8 mouse cellular contexts compared by ENCODE assay signal in genomic region chr6:113427397-113427796, GRCm38 (mm10). TPM values are rescaled to one million over a fixed set of nuclear protein-coding genes. Genes with fewer than 3 reads are reported as not detected.
DNase-seq lines count a peak whose midpoint lies in the region.

No protein-coding gene starts in this region.

- DNase-seq in gastrocnemius, postnatal 10 days: peak; percentile 45
- DNase-seq in gastrocnemius, adult 8-10 months (ENCODE audit: low spot score in 2 of 2): no peak
- peak; percentile 39 for DNase-seq in urinary bladder, postnatal 14 days (ENCODE audit: low spot score)
- no peak for DNase-seq in urinary bladder, adult 18-20 months (ENCODE audit: low spot score in 2 of 2)
- peak; percentile 37 for DNase-seq in hindlimb bud, embryonic 11.5 days (ENCODE audit: extremely low spot score, low read depth, low spot score)
- peak; percentile 44 to 67 for DNase-seq in natural killer cell, adult 2 months (ENCODE audit: low spot score in 2 of 2)
- DNase-seq in left cerebral cortex, adult 18-20 months (ENCODE audit: low spot score in 2 of 2): no peak
- no peak for DNase-seq in frontal cortex, postnatal 25 days (ENCODE audit: low spot score in 2 of 2)

RNA-seq across cellular contexts. Expression of gene Cidec, which starts 8.2 kb away (rescaled TPM):
- total RNA-seq in gastrocnemius, postnatal 10 days (2021): 1 to 10 TPM; 3.9 to 6.4 TPM
- 10 to 100 TPM in 3 of 4 experiments, 1 to 10 TPM in 1; 3.8 to 35.8 (median 19.8) TPM for total RNA-seq in gastrocnemius, adult 8-10 months (2022)
- not detected for total RNA-seq in left cerebral cortex, adult 18-20 months (2021)

RNA-seq across cellular contexts. Expression of gene Rpusd3, which starts 8.3 kb away (rescaled TPM):
- total RNA-seq in gastrocnemius, postnatal 10 days (2021): 10 to 100 TPM; 10.0 to 11.3 TPM
- 10 to 100 TPM in 1 of 4 experiments, 1 to 10 TPM in 3; 5.9 to 12.8 (median 6.8) TPM for total RNA-seq in gastrocnemius, adult 8-10 months (2022)
- 10 to 100 TPM; 14.7 to 19.8 TPM for total RNA-seq in left cerebral cortex, adult 18-20 months (2021)

RNA-seq across cellular contexts. Expression of gene Jagn1, which starts 15.0 kb away (rescaled TPM):
- 10 to 100 TPM; 27.9 to 32.7 TPM for total RNA-seq in gastrocnemius, postnatal 10 days (2021)
- total RNA-seq in gastrocnemius, adult 8-10 months (2022): 10 to 100 TPM; 27.4 to 30.4 (median 29.1) TPM
- 10 to 100 TPM; 41.9 to 42.6 TPM for total RNA-seq in left cerebral cortex, adult 18-20 months (2021)

RNA-seq across cellular contexts. Expression of gene Il17re, which starts 30.9 kb away (rescaled TPM):
- total RNA-seq in gastrocnemius, postnatal 10 days (2021): under 1 TPM; 0.45 to 0.61 TPM
- under 1 TPM; 0.12 to 0.44 (median 0.28) TPM for total RNA-seq in gastrocnemius, adult 8-10 months (2022)
- total RNA-seq in left cerebral cortex, adult 18-20 months (2021): under 1 TPM; 0.28 to 0.56 TPM

RNA-seq across cellular contexts. Expression of gene Ttll3, which starts 38.3 kb away (rescaled TPM):
- total RNA-seq in gastrocnemius, postnatal 10 days (2021): 1 to 10 TPM; 1.1 to 2.2 TPM
- under 1 TPM; 0.27 to 0.94 (median 0.83) TPM for total RNA-seq in gastrocnemius, adult 8-10 months (2022)
- total RNA-seq in left cerebral cortex, adult 18-20 months (2021): 10 to 100 TPM; 11.2 to 12.5 TPM

Comparison
In these comparisons a context has a peak if more than half of its experiments do, and no peak if none do; other contexts are left out.
1. DNase-seq: peak in gastrocnemius, postnatal 10 days (single experiment), urinary bladder, postnatal 14 days (single experiment), hindlimb bud, embryonic 11.5 days (single experiment) and natural killer cell, adult 2 months (2 of 2); none in gastrocnemius, adult 8-10 months (0 of 2), urinary bladder, adult 18-20 months (0 of 2), left cerebral cortex, adult 18-20 months (0 of 2) and frontal cortex, postnatal 25 days (0 of 2).
2. RNA of gene Cidec, which starts 8.2 kb away (total RNA-seq): 3.8 to 35.8 TPM in gastrocnemius, adult 8-10 months and 3.9 to 6.4 TPM in gastrocnemius, postnatal 10 days; not detected in left cerebral cortex, adult 18-20 months; every median in the first group is over 4 times any median in the second.